Mouse (Mus musculus) erythroblast, embryonic 14.5 days (primary cell): ENCODE measurements around the gene Il13ra1. TPM values are rescaled to one million over a fixed set of nuclear protein-coding genes. Genes with fewer than 3 reads are reported as not detected.

ENCODE experiments used
- H3K27me3 ChIP-seq: 2 replicates; pipeline ENCODE4 v1.6.1; 2012; ENCODE audit warnings: inconsistent platforms; ENCODE audit not compliant: control insufficient read depth
- H3K36me3 ChIP-seq: 2 replicates; pipeline ENCODE4 v1.6.1; 2012; ENCODE audit warnings: mild to moderate bottlenecking, inconsistent platforms; ENCODE audit not compliant: control insufficient read depth
- H3K4me1 ChIP-seq: 2 replicates; pipeline ENCODE4 v1.6.1; 2012; ENCODE audit warnings: inconsistent platforms; ENCODE audit not compliant: control insufficient read depth
- H3K4me3 ChIP-seq: replicated peaks from 2 replicates; pipeline ENCODE3; 2012; ENCODE audit warnings: moderate library complexity, mild to moderate bottlenecking, inconsistent platforms
- H3K9me3 ChIP-seq: 2 replicates; pipeline ENCODE4 v1.6.1; 2012; ENCODE audit warnings: low read length, inconsistent platforms, mixed read lengths; ENCODE audit not compliant: control insufficient read depth
- GATA1 ChIP-seq: IDR thresholded peaks from 2 replicates; pipeline ENCODE4 v1.6.1; 2012; ENCODE audit warnings: low read length, inconsistent platforms, mixed read lengths
- TAL1 ChIP-seq: IDR thresholded peaks from 3 replicates; pipeline ENCODE4 v1.6.1; 2012; ENCODE audit warnings: low read length, inconsistent platforms, mixed read lengths
- polyA plus RNA-seq: library from polyadenylated mRNA; stranded (reverse); fragments of >175 nt; gene quantifications from 2 replicates; pipeline ENCODE4 v1.2.3, GENCODE M21; 2012

Gene Il13ra1
- polyA plus RNA-seq, 1 experiment = not detected

GRCm38 (mm10) chrX:36186036-36186435 is 74.1 kb downstream of the Il13ra1 start:
- TF ChIP-seq TAL1 (no peak), GATA1 (no peak)
- H3K4me3 ChIP-seq = no peak overlapping the region
- no peaks in the 10 kb centered on the region for H3K36me3 ChIP-seq
- H3K9me3 ChIP-seq = no peaks in the 10 kb centered on the region
- H3K27me3 ChIP-seq = no peaks in the 10 kb centered on the region
- H3K4me1 ChIP-seq = no peaks in the 10 kb centered on the region

- Histone ChIP-seq H3K36me3 (no peaks in the 10 kb centered on the region), H3K9me3 (no peaks in the 10 kb centered on the region), H3K4me3 (no peak overlapping the region), H3K4me1 (no peaks in the 10 kb centered on the region), H3K27me3 (no peaks in the 10 kb centered on the region)
- TF ChIP-seq TAL1 (no peak), GATA1 (no peak)
These were observed 74.5 kb downstream of the Il13ra1 start for GRCm38 (mm10) chrX:36186443-36186842.

- TF ChIP-seq GATA1 (no peak), TAL1 (no peak)
- Histone ChIP-seq H3K9me3 (no peaks in the 10 kb centered on the region), H3K36me3 (no peaks in the 10 kb centered on the region), H3K4me1 (no peaks in the 10 kb centered on the region), H3K27me3 (peaks cover 15% of the 10 kb centered on the region), H3K4me3 (no peak overlapping the region)
These were observed 82.0 kb downstream of the Il13ra1 start for GRCm38 (mm10) chrX:36193951-36194350.

GRCm38 (mm10) chrX:36195736-36196525 is 84.0 kb downstream of the Il13ra1 start, which contains the start of gene Zcchc12:
Gene Zcchc12, plus strand, starts transcription at chrX:36195904.
- no peak for TF ChIP-seq GATA1
- TF ChIP-seq TAL1 = no peak
- H3K4me1 ChIP-seq = no peaks in the 10 kb centered on the region
- no peak within 1 kb of the TSS for H3K4me3 ChIP-seq

GRCm38 (mm10) chrX:36209554-36209953 is 97.6 kb downstream of the Il13ra1 start:
- no peak for TF ChIP-seq TAL1
- no peak for TF ChIP-seq GATA1
- H3K36me3 ChIP-seq = no peaks in the 10 kb centered on the region
- H3K4me1 ChIP-seq = no peaks in the 10 kb centered on the region
- no peaks in the 10 kb centered on the region for H3K27me3 ChIP-seq
- H3K9me3 ChIP-seq = peaks cover 3% of the 10 kb centered on the region; the same call in 1 of the 2 replicates
- no peak overlapping the region for H3K4me3 ChIP-seq

More at GRCm38 (mm10) chrX:36195736-36196525, 84.0 kb downstream of the Il13ra1 start, which contains the start of gene Zcchc12:
- H3K27me3 ChIP-seq = peaks cover 15% of the 10 kb centered on the region
- no peaks in the 10 kb centered on the region for H3K36me3 ChIP-seq
- no peaks in the 10 kb centered on the region for H3K9me3 ChIP-seq

- no peaks in the 10 kb centered on the region for H3K4me1 ChIP-seq
- peaks cover 3% of the 10 kb centered on the region; the same call in 1 of the 2 replicates for H3K9me3 ChIP-seq
- no peaks in the 10 kb centered on the region for H3K36me3 ChIP-seq
- H3K4me3 ChIP-seq = no peak overlapping the region
- TF ChIP-seq TAL1 (no peak), GATA1 (no peak)
- no peaks in the 10 kb centered on the region for H3K27me3 ChIP-seq
These were observed 99.3 kb downstream of the Il13ra1 start for GRCm38 (mm10) chrX:36211216-36211615.

Other genes with a start within 250 kb of the Il13ra1 start
- not detected in 2 replicates for gene Dock11, start 223.3 kb upstream of the Il13ra1 start, polyA plus RNA-seq
- not detected in 2 replicates for gene Zcchc12, start 83.8 kb downstream of the Il13ra1 start, polyA plus RNA-seq
- not detected in 2 replicates for gene Lonrf3, start 216.2 kb downstream of the Il13ra1 start, polyA plus RNA-seq